Mouse (Mus musculus) right cerebral cortex, postnatal 36 days (tissue): ENCODE data around the gene Dnajb8.

ENCODE experiments used
- DNase-seq, 2 experiments: peaks; one replicate each; pipeline ENCODE4 v3.0.0; 2022; ENCODE audit warnings: low spot score in 2 of 2, mixed read lengths in 1 of 2

The Dnajb8 gene

GRCm38 (mm10) chr6:88290129-88290766, 68.2 kb downstream of the Dnajb8 start:
- DNase-seq: peak; percentile 25 to 29

GRCm38 (mm10) chr6:88292274-88292909, 70.3 kb downstream of the Dnajb8 start:
- DNase-seq: no peak

- no peak for DNase-seq
These were observed 77.4 kb downstream of the Dnajb8 start for GRCm38 (mm10) chr6:88299491-88299890.

- DNase-seq: no peak
These were observed 79.2 kb downstream of the Dnajb8 start for GRCm38 (mm10) chr6:88301234-88301633.
